Mouse (Mus musculus) ZHBTc4 (cell line): ENCODE results near the gene Spire2.

Experiments
- DNase-seq: peaks from one replicate; pipeline ENCODE4 v3.0.0-alpha.2; 2011; ENCODE audit warnings: low read depth, low spot score

The Spire2 gene

DNA sequence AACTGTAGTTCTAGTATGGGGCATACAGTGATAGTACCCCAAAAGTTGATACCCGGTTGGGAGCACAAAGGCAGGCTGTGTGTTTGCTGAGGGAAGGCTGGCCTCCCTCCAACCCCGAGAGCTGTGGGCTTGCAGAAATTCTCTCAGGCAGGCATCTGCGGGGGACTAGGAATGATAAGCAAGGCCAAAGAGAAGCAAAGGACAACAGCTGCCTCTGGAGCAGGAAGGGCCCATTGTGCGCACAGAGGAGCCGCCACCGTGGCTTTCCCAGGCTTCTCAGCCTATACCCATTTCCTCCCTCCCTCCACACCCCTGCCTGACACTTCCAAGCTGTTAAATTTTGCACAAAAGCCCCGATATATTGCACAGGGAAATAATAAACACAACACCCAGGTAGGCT, 1.4 kb downstream of the Spire2 start:
- DNase-seq = peak; percentile 51

DNA sequence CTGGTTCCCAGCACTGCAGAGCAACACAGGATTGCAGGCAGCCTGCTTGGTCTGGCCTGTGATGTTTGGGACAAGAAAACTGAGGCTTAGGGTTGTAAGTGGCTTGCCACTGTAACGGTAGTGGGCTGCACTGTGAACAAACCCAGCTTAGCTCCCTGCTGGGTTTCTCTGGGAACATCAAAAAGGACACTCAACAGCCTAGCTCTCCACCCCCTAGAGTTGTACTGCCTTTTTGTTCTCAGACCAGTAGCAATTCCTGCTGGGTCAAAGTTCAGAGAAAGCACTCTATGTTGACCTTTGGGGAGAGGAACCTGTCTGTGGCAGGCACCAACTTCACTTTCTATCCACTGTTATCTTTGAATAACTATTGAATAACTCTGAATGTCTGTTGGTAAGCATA, 2.0 kb downstream of the Spire2 start:
- peak; percentile 79 for DNase-seq

DNA sequence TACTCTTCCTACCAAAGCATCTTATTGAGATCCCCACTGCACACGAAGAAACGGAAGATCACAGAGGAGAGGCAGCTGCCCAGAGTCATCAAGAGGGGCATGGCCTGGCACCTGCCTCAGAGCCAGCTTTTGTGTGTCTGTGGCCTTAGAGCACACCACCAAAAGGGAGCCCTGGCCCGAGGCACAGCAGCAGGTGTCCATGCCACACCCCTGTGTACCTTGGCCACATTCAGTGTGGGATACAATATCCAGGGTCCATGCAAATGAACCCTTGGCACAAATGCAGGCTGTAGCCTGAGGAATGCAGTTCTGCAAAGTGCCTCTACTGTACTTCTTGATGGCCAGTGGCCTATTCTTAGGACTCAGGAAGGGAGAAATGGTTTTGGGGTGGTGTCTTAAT, 5.0 kb downstream of the Spire2 start:
- no peak for DNase-seq

DNA sequence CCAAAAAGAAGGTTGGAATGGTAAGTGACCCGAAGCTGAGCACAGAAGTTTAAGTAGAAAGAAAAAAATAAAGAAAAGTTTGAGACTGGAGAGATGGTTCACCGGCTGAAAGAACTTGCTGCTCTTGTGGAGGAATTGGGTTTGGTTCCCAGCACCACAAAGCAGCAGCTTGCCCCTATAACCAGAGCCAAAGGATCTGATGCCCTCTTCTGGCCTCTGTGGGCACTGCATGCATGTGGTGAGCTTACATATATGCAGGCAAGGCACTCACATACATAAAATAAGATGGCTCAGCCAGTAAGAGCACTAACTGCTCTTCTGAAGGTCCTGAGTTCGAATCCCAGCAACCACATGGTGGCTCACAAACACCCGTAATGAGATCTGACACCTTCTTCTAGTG, 7.6 kb downstream of the Spire2 start:
- peak; percentile 95 for DNase-seq

DNA sequence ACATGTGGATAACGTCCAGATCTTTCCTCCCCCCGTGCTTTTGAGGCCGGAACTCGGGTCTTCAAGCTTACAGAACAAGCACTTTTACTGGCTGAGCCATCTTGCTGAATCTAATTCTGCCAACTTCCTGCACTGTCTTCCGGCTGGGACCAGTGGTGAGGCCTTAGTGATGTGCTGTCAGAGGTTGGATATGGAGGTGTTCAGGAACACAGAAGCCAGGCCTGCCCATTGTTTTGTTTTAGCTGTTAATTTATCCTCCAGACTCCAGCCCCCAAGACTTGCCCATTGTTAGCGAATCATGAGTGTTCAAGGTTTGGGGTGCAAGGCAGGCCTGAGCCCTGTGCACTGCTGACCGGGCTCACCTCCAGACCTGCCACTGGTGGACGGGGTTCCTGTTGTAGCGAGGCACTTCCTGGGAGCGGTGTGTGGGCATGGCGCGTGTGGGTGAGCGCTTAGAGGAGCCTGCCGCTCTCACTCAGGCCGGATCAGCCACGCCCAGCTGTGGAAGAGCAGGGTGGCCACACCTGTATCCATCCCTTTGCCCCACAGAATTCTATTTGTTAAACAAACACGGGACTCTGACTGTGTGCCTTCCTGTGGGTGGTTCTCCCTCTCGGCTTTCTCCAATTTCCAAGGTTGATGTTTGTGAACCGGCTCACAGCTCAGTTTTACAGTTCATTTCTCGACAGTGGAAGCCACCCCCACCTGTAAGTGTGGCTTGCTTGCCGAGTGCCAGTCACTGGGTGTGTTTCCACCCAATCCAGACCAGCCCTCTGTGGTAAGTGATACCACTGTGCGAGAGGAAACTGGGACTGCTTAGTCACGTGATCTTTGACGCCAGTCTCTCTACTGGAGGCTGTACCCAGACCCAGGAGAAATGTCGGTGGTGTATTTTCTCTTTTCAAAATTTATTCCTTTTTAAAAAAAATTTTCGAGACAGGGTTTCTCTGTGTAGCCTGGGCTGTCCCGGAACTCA, 8.8 kb downstream of the Spire2 start:
- DNase-seq = peak; percentile 84

DNA sequence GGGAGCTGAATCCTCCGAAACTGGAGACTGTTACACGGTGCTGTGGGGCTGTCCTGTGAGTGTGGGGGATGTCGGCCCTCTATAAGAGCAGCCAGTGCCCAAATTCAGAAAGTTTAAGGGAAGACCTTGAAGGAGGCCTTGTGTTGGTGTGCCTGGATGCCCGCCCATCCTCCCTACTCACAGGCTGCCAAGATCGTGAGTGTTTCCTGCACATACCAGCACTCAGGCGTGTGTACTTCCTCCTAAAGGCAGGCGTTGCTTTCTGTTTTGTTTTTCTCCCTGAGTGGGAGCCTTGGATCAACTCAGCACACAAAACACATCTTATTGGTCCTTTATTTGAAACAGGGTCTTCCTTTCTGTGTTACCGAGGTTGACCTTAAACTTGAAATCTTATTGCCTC, 9.7 kb downstream of the Spire2 start:
- no peak for DNase-seq

DNA sequence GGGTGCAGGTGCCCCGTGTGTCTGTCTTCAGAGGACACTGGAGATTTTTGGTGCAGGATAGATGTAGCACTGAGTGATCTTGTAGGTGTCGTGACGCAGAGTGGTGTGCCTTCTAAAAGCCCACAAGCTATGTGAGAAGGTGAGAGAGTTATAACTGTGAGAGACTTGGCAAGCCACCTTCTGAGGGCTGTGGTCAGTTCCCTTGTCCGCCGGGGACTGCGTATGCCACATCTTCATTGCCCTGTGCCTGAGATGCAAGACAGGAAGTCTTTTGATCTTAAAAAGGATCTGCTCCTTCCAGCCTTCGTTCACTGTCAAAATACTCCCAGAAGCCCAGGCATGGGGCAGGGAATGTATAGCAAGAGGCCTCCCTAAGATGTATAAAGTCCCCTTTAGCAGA, 10.4 kb downstream of the Spire2 start:
- DNase-seq = no peak

DNA sequence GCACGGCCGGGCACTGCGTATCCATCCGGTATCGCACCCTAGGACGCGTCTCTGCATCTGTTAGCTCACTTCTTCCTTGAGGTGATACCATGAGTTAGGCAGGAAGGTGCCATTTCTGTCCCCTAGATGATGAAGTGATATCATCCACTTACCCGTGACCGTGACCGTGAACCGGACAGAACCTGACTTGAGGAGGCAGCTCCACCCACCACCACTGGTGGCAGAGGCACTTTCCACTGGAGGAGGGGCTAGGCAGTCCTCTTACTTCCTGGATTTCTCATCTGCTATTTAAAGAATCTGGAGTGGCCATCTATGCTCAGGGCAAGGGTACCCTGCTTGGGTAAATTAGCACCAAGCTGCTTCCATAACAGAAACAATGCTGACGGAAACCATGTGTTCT, 10.9 kb downstream of the Spire2 start:
- peak; percentile 87 for DNase-seq

DNA sequence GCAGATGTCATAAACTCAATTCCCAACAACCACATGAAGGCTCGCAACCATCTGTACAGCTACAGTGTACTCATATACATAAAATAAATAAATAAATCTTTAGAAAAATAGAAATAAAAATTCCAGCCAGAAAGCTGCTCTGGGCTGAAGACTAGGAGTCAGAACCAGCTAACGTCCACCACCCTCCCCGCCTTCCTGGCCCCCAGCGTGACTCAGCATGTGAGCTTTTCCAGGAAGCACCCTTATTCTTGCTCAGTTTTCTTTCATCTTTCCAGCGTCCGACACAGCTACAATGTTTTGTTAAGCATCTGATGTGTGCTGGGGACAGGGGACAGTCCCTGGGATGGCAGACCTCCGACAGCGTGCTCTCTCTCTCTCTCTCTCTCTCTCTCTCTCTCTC, 12.6 kb downstream of the Spire2 start:
- DNase-seq = no peak

DNA sequence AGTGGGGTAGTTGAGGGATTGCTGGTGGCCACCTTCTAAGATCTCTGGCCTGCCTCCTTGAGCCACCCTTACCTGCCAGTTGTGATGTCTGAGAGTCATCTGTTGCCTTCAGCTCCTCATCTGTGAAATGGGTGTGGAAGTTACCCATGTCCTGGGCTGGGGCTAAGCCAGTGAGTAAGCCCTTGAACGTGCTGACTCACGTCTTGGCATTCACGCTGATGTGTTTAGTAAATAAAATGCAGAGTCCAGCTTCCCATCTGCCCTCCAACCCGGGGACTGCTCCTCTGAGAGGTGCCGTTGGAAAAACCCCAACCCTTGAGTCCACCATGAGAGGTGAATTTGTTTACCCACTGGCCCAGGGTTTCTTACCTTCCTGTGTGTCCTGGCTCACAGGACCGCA, 13.3 kb downstream of the Spire2 start:
- no peak for DNase-seq

DNA sequence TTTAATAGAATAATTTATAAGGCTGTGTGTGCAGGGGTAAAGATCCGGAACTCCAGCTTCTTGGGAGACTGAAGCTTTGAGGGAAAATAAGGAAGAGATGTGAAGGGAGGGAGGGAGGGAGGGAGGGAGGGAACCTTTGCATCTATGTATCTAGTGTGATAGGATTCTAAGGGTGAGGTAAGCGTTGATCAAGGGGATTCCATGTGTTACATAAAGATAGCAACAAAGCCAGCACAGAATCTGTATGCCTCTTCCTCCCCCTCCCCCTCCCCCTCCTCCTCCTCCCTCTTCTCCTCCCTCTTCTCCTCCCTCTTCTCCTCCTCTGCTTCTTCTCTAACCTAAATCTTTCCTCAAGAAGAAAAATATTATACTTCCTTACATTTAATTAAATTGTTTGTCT, 14.8 kb downstream of the Spire2 start:
- no peak for DNase-seq

DNA sequence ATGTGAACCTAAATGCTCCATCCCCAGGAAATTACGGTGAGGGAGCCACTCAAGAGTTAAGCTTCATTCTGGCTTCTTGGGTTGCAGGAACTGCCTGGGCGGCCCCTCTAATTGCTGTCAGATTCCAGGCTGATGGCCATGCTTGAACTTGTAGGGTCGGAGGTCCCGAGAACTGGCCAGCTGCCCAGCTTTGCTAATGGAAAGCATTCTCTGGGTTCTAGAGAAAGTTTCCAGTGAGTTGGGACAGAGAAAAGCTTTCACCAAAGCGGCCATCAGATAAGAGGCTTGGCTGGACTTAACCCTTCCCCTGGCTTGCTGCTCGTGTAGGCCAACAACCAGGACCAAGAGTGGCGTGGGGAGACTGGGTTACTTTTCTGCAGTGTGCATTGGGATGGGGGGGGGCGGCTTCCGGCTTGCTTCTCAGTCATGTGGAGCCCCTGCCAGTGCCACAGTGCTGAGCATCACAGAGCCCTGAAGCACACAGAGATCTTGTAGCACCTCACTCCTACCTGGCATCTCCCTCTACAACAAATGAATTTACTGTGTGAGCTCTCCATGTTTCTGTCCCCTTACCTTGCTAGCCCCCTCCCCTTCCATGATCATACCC, 15.8 kb downstream of the Spire2 start:
- no peak for DNase-seq

DNA sequence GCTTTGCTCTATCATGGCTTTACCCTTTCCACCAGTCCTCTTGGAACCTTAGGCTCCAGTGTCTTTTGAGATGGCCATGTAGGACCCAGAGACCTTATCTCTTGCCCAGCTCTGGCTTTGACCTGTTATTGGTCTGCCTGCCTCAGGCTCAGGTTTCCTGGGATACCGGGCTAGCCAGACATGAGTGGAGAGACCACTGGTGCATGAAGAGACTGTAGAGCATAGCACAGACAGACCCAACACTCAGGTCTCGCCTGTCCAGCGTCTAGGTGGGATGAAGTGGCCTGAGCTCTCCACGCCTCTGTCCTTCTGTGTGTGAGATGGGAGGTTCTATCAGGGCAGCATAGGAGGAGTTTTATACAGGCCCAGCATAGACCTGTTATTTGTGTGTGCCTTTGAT, 16.6 kb downstream of the Spire2 start:
- no peak for DNase-seq

DNA sequence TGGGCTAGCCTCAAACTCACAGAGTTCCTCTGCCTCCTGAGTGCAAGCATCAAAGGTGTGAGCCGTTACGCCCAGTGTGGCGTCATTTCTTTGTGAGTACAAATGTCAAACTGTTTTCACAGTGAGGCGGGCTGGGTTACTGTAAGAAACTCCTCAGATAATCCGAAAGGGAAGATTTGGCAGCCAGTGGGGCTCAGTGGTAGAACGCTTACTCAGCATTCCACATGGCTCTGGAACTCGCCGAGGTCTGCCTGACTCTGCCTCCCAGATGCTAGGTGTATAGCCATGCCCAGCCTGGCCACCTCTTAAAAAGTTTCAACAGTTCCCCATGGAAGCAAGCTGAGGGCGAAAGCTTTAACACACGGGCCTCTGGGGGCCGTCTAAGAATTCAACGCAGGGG, 19.6 kb downstream of the Spire2 start:
- DNase-seq = no peak

DNA sequence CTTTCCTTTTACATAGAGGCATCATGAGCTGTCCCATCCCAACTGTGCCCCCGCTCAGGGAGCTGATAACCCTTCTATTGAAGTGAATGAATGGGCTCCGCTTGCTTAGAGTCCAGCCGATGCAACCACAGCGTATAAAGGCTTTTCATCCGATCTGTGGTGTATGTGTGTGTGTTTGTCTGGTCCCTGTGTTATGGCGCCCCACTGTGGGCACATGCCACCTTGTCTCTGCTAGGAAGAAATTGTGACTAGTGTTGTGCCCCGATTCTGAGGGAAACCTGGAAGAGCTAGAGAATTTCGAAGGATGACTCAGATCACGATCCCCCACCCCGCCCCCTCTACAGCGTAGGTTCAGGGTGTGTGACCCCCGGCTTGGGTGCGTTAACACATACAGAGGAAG, 20.3 kb downstream of the Spire2 start:
- peak; percentile 64 for DNase-seq

DNA sequence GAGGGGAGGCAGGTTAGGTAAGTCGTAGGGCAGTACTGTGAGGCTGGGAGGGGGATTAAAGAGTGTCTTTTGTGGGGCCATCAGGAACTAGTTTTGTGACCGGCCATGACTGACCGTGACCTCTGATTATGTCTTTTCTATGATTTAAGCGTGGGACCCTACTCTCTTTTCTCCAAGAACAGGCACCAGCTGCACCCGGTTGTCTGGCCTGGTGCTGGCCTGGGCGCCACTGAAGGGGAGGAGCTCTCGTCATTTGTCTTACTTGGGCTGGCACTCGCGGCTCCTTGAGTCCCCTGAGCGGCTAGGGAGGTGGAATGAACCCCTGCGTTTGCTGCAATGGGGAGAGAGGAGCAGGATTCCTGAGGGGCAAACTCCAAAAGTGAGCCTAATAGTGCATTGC, 20.7 kb downstream of the Spire2 start:
- no peak for DNase-seq

DNA sequence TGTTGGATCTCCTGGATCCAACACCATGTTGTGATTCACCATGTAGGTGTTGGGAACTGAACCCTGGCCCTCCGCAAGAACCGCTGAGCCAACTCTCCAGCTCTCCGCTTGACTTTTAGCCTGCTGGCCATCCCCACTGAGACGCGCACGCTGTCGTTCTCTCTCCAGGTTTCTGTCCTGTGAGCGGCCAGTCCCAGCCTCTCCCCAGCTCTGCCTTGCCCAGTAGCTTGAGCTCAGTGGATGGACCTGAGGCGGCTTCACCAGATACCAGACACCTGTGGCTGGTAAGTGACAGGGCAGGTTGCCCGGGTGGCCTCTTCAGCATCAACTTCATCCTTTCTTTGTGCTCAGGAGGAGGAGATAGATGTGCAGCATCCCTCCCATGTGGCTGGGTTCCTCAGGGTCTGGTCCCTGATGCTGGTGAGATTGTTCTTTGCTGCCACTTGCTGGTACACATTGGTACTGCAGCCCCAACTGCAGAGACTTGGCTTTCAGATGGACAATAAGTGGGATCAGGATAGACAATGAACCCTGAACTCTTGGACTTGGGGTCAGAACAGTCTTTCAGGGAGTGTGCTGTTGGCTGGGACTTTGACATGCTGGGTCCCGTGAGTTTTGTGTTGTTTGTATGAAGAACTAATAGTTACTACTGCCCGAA, 28.7 kb downstream of the Spire2 start:
- DNase-seq = peak; percentile 68

DNA sequence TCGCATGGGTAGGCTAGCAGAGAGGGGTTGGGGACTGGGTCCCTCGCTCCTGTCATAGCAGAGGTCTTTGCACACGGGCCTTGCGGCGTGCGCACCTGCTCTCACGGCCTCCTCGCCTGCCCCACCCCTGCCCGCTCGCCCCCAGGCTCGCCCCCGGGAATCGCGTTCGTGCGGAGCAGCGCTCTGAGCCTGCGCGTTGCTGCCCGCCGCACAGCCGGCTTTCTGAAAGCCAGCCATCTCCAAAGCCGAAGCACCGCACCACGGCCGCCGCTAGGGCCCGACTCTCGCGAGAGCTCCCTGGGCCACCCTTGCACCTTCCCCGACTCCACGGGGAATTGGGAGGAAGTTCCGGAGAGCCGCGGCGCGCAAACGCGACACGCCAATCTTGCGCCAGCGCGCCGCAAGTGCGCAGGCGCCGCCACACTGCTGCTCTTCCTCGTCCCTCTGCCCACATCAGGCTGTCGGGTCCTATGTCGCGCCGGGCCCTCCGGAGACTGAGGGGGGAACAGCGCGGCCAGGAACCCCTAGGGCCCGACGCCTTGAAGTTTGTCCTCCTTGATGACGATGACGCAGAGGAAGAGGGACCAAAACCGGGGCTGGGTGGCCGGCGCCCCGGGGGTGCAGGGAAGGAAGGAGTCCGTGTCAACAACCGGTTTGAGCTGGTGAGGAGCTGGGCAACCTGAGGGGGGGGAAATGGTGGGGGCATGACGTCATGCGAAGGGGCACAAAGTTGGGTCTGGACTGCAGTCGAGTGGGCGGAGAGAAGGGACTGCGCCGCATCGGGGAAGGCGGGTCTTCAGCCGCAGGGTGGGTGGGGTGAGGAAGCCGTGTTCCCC, 41.1 kb downstream of the Spire2 start, which contains the start of gene Tcf25:
Tcf25 (plus strand) TSS at position 351 of the 836 bp plus-strand sequence.
- peak; percentile 99 for DNase-seq

DNA sequence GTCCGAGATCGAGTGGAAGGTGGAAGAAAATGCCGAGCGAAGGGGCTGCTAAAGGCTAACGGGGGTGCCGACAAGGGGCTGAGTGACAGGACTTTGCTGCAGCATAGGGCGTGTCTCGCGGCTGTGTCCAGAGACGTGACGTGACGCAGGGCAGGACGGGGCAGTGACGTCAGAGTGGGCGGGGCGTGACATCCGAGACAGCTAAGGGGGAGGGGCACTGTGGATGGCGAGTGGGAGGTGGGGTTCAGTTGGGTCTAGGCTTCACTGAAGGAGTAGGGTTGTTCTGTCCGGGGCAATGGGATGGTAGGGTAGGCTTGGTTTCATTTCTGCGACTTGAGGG, 41.7 kb downstream of the Spire2 start:
- DNase-seq = peak; percentile 96

DNA sequence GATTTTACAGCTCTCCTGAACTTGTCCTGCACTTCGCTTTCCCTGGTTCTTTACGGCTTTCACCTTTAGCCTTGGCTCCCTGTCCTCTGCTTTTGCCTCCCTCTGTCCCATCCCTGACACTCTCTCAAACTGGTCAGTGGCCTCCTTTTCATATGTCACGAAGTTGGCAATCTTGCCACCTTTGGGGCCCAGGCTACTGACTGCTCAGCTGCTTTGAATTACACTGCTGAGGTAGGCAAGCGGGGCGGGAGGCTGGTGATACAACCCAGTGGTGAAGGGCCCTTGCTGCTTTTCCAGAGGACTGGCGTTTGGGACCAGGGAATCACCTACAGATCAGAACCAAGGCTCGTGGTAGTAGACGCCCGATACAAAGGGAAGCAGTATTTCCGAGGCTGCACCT, 43.2 kb downstream of the Spire2 start:
- DNase-seq = no peak

DNA sequence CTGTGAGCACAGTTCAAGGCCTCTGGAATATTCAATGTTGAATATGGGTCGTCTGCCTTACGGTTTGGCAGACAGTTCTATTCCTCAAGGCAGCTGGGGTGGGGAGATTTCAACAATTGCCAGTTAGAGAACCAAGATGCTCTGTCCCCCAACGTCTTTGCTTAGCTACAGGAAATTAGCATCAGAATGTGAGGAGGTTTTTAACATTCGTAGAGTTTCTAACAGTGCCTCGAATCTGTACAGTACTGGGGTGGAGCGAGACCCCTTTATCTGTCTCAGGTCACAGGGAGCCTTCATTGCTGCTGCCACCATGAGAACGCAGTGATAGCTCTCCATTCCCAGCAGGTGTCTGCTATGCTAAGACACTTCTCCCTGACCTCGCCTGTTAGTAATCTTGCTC, 43.6 kb downstream of the Spire2 start:
- DNase-seq = peak; percentile 29

DNA sequence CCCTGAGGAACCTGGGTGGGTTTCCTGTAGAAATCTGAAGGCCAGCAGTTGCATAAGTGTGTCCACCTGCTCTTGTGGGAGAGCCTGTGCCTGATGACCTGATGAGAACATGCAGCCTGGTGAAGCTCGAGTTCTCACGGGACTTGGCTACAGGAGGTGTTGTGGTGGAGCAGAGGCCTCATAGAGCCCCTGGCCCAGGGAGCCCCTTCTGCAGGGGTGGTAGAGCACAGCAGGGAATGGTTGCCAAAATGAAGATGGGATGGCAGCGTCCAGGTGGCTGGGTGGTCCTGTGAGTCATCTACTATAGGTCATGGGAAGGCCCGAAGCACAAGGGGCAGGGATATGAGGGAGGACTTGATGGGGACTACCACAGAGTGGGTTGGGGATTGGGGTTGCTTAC, 49.2 kb downstream of the Spire2 start:
- no peak for DNase-seq
